Mouse (Mus musculus) ES-E14 (cell line): ENCODE results near the gene Stub1. TPM values are rescaled to one million over a fixed set of nuclear protein-coding genes. Genes with fewer than 3 reads are reported as not detected.
A peak's percentile ranks its signal among the peaks of the same experiment; 100 is the strongest.

Source experiments
- DNase-seq: peaks from one replicate; pipeline ENCODE4 v3.0.0-alpha.2; 2013; ENCODE audit warnings: low read depth, low spot score
- H3K27ac ChIP-seq: 2 replicates; pipeline ENCODE4 v1.5.1; 2012; ENCODE audit warnings: low read depth, mild to moderate bottlenecking, low read length, moderate library complexity, mixed read lengths; ENCODE audit not compliant: poor library complexity, insufficient read depth, severe bottlenecking
- H3K36me3 ChIP-seq: 2 replicates; pipeline ENCODE4 v1.6.1; 2012; ENCODE audit warnings: mild to moderate bottlenecking, low read length, moderate library complexity, mixed read lengths; ENCODE audit not compliant: control insufficient read depth, poor library complexity, insufficient read depth, severe bottlenecking
- H3K4me1 ChIP-seq, 2 experiments: fragments of 150-350 bp in 1 of 2; sonication (generic) in 1 of 2; 2 replicates each; pipeline ENCODE4 v1.6.1; 2012; ENCODE audit warnings: low read length in 2 of 2, mild to moderate bottlenecking in 1 of 2, mixed read lengths in 1 of 2; ENCODE audit not compliant: control insufficient read depth in 2 of 2, insufficient read depth in 2 of 2, poor library complexity in 1 of 2
- H3K4me3 ChIP-seq, 2 experiments: fragments of 150-350 bp in 1 of 2; sonication (generic) in 1 of 2; 2 replicates each; pipeline ENCODE4 v1.5.1; 2012; ENCODE audit warnings: low read length in 2 of 2, low read depth in 1 of 2, mild to moderate bottlenecking in 1 of 2, mixed read lengths in 1 of 2; ENCODE audit not compliant: insufficient read depth in 1 of 2, poor library complexity in 1 of 2, severe bottlenecking in 1 of 2
- H3K9ac ChIP-seq: 2 replicates; pipeline ENCODE4 v1.6.1; 2012; ENCODE audit warnings: low read depth, mild to moderate bottlenecking, low read length, mixed read lengths; ENCODE audit not compliant: poor library complexity, insufficient read depth, severe bottlenecking
- H3K9me3 ChIP-seq: fragments of 150-350 bp; sonication (generic); 2 replicates; pipeline ENCODE4 v1.6.1; 2012; ENCODE audit warnings: low read depth, mild to moderate bottlenecking, low read length; ENCODE audit not compliant: control insufficient read depth, insufficient read depth
- CHD2 ChIP-seq: IDR thresholded peaks from 2 replicates; pipeline ENCODE4 v1.6.1; 2014; ENCODE audit warnings: mild to moderate bottlenecking, low read depth, low read length, inconsistent platforms
- HCFC1 ChIP-seq: IDR thresholded peaks from 2 replicates; pipeline ENCODE4 v1.6.1; 2012; ENCODE audit warnings: low read length, inconsistent platforms, borderline replicate concordance; ENCODE audit not compliant: insufficient read depth
- MAFK ChIP-seq: IDR thresholded peaks from 2 replicates; pipeline ENCODE4 v1.6.1; 2014; ENCODE audit warnings: mild to moderate bottlenecking, low read depth, low read length, inconsistent platforms; ENCODE audit not compliant: insufficient read depth
- ZC3H11A ChIP-seq: IDR thresholded peaks from 2 replicates; pipeline ENCODE4 v1.6.1; 2012; ENCODE audit warnings: low read depth, mild to moderate bottlenecking, inconsistent platforms, low read length, borderline replicate concordance
- ZNF384 ChIP-seq: IDR thresholded peaks from 2 replicates; pipeline ENCODE4 v1.6.1; 2012; ENCODE audit warnings: low read depth, low read length, inconsistent platforms
- in situ Hi-C, 2 experiments: fragments of 600-800 bp; cut with MboI; formaldehyde crosslinking; loops; one replicate each; pipeline ENCODE4 v1.15.1; 2025; ENCODE audit warnings: low sequenced_read_pairs in 2 of 2, inconsistent platforms in 1 of 2; ENCODE audit not compliant: unreplicated experiment in 2 of 2
- total RNA-seq: library from RNA; depleted of rRNA; stranded (reverse); fragments of 300-350 nt; gene quantifications from 2 replicates; pipeline ENCODE4 v1.2.3, GENCODE M21; 2012

Gene Stub1
- total RNA-seq, 1 experiment: 161 TPM

- H3K9ac ChIP-seq: no peak overlapping the region
- H3K36me3 ChIP-seq: peaks cover 4% of the 10 kb centered on the region; the same call in 1 of the 2 replicates
- no peak overlapping the region for H3K4me3 ChIP-seq
- H3K9me3 ChIP-seq: no peaks in the 10 kb centered on the region
- in situ Hi-C loops: no loop called here
- TF ChIP-seq ZC3H11A: no peak
- no peak for TF ChIP-seq CHD2
- TF ChIP-seq ZNF384: no peak
- no peak for TF ChIP-seq MAFK
- no peak for DNase-seq
- no peak overlapping the region for H3K27ac ChIP-seq
- peaks cover 3 to 10% of the 10 kb centered on the region in 2 experiments; a peak in 2 of 4 replicates for H3K4me1 ChIP-seq
Observed at GRCm38 (mm10) chr17:25794197-25794596, 39.0 kb downstream of the Stub1 start.

DNA sequence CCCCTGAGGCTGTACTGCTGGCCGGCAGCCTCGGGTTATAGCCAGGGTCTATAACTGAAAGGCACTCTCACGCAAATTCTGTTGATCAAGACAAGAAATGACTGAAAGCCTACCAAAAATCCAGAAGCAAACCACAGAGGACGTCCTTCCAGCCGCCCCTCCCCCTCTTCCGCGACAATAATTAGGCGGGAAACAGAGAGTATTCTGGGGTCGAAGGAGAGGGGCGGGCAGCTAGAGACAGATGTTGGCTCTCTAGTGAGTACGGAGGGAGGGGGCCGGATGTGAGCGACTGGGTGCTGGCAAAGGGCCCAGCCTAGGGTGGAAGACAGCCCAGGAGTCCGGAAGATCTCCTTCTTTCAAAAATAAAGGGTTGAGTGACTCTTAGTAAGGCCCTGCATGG, 40.6 kb downstream of the Stub1 start, which contains the start of gene Fam173a:
Fam173a (minus strand) TSS at position 287 of the 400 bp plus-strand sequence.
- Histone ChIP-seq H3K36me3 (peaks cover 4% of the 10 kb centered on the region; the same call in 1 of the 2 replicates), H3K9ac (peak within 1 kb of the TSS; percentile 74), H3K9me3 (no peaks in the 10 kb centered on the region), H3K27ac (no peak within 1 kb of the TSS), H3K4me3 (peak within 1 kb of the TSS; percentile 72 to 88), H3K4me1 (peaks cover 2 to 10% of the 10 kb centered on the region in 2 experiments; a peak in 2 of 4 replicates)
- TF ChIP-seq CHD2 (no peak), HCFC1 (no peak), MAFK (no peak), ZC3H11A (no peak), ZNF384 (no peak)
- in situ Hi-C loops: no loop called here
- DNase-seq: no peak

DNA sequence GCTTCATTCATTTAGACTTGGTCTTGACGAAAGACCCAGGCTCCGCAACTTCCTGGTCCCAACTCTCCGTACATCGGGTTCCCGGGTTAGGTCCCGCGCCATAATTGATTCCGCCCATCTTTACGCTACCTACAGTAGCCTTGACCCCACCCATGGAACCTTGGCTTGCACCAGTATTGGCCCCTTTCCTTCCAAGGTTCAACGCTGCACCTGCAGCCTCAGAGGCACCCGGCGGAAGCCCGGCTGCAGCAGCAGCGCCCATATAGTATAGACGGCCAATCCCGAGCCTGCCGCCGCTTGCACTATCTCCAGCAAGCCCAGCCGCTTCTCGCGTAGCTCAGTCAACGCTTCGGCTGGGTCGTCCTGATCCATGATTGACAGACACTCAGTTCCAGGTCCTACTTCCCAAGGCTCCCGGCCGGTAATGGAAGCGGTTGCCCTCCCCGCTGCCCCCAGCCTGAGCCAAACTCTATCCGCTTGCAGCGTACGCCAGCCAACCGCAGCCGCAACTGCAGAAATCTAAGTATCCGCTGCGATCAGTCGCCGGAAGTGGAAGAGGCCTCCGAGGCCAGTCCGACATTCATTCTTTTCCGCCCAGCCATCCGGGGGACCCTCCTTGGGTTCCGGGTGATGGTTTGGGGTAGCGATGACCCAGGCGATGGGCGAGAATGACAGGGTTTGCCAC, 41.2 kb downstream of the Stub1 start:
- H3K4me1 ChIP-seq: peaks cover 0 to 10% of the 10 kb centered on the region in 2 experiments; a peak in 1 of 4 replicates
- H3K4me3 ChIP-seq: peak overlapping the region; percentile 72 to 88
- no peak for DNase-seq
- H3K9ac ChIP-seq: peak overlapping the region; percentile 74
- H3K36me3 ChIP-seq: peaks cover 4% of the 10 kb centered on the region; the same call in 1 of the 2 replicates
- in situ Hi-C loops: no loop called here
- TF ChIP-seq CHD2: peak; percentile 50; the same call in 1 of the 2 replicates
- no peak for TF ChIP-seq MAFK
- peak; percentile 84 for TF ChIP-seq HCFC1
- H3K27ac ChIP-seq: no peak overlapping the region
- no peaks in the 10 kb centered on the region for H3K9me3 ChIP-seq

GRCm38 (mm10) chr17:25791320-25791842, 41.8 kb downstream of the Stub1 start:
- DNase-seq: no peak
- peak overlapping the region; percentile 72 to 88 for H3K4me3 ChIP-seq
- TF ChIP-seq ZC3H11A (no peak), MAFK (no peak), CHD2 (no peak), ZNF384 (no peak), HCFC1 (no peak)
- H3K9me3 ChIP-seq: no peaks in the 10 kb centered on the region
- in situ Hi-C loops: no loop called here
- H3K4me1 ChIP-seq: peaks cover 0 to 10% of the 10 kb centered on the region in 2 experiments; a peak in 1 of 4 replicates
- H3K27ac ChIP-seq: no peak overlapping the region
- peaks cover 4% of the 10 kb centered on the region; the same call in 1 of the 2 replicates for H3K36me3 ChIP-seq
- peak overlapping the region; percentile 74 for H3K9ac ChIP-seq
